Mouse (Mus musculus): ENCODE measurements at regions not wholly inside any gene's neighbourhood (a gene's known extent, or its start where the extent isn't known, plus 50 kb on each side); places are given as distances from the start of the nearest gene placed in this dataset.

- Histone ChIP-seq H3K36me3 (ENCODE audit: control insufficient read depth, insufficient read depth, low read length) (no peaks in the 10 kb centered on the region), H3K4me3 (replicated peaks; ENCODE audit: low read length) (no peak overlapping the region), H3K4me2 (ENCODE audit: low read depth, low read length) (no peak overlapping the region), H3K4me1 (ENCODE audit: control insufficient read depth, insufficient read depth, low read length) (peaks cover 5% of the 10 kb centered on the region), H3K9ac (ENCODE audit: low read length) (no peak overlapping the region), H3K9me3 (replicated peaks; ENCODE audit: control insufficient read depth, low read length) (no peaks in the 10 kb centered on the region), H3K27ac (ENCODE audit: low read length) (no peak overlapping the region), H3K27me3 (ENCODE audit: control insufficient read depth, insufficient read depth, low read length) (no peaks in the 10 kb centered on the region)
- peak; percentile 83; the same call in 1 of the 2 replicates for ATAC-seq (ENCODE audit: insufficient read depth, low FRiP score)
- WGBS, result 15% methylated on average over 11 of the region's 11 CpGs
Observed at GRCm38 (mm10) chr10:120701833-120702232, 197.1 kb downstream of the Msrb3 start.

DNA sequence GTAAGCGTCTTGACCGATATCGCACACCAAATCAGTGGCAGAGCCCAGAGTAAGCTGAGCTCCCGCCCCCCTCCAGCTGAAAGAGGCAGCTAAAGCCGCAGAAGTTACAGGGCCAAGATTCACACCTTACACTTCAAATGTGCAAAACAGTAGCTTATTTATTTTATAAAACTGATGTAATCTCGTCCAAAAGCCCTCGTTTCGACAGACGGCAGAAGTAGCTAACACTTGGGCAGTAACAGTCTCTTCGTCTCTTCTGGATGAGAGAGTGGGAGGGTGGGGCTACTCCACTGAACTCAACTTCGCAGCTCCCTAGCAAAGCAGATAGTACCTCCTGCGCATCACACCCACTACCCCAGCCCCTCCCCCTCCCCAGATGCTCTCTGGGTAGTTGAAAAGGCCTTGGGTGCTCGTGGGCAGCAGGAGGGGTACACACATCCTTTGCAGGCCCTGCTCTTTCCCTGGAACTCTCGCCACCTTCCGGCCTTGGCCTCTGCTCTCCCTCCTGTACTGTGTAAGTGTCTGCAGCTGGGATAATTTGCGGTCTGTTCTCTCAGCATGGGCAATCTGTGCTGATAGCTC, 201.5 kb downstream of the Msrb3 start:
- Histone ChIP-seq H3K4me3 (replicated peaks; ENCODE audit: low read length) (no peak overlapping the region), H3K36me3 (ENCODE audit: control insufficient read depth, insufficient read depth, low read length) (no peaks in the 10 kb centered on the region), H3K4me2 (ENCODE audit: low read depth, low read length) (no peak overlapping the region), H3K4me1 (ENCODE audit: control insufficient read depth, insufficient read depth, low read length) (peaks cover 12% of the 10 kb centered on the region), H3K27me3 (ENCODE audit: control insufficient read depth, insufficient read depth, low read length) (no peaks in the 10 kb centered on the region), H3K9me3 (replicated peaks; ENCODE audit: control insufficient read depth, low read length) (no peaks in the 10 kb centered on the region), H3K27ac (ENCODE audit: low read length) (no peak overlapping the region), H3K9ac (ENCODE audit: low read length) (no peak overlapping the region; the same call in 1 of the 2 replicates)
- ATAC-seq (ENCODE audit: insufficient read depth, low FRiP score), result peak; percentile 30; the same call in 1 of the 2 replicates
- 24% methylated on average over 16 of the region's 16 CpGs for WGBS

DNA sequence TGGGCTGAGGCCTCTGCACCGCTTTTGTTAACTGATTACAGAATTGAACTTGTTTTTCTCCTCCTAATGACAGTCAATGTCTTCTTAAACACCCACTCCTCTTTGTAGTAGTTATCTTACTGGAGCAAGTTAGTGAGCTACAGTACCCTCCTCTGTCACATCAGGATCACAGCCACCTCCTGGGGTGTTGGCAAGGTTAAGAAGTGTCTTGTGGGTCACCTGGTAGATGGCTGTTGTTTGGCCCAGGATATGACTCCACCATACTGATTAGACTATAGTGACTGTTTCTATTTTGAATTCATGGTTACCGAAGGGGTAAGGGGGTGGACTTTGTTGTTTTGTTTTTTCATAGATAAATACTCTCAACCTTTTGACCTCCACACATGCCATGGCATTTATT, 202.4 kb downstream of the Msrb3 start:
- H3K4me3 ChIP-seq (replicated peaks; ENCODE audit: low read length), result no peak overlapping the region
- H3K27me3 ChIP-seq (ENCODE audit: control insufficient read depth, insufficient read depth, low read length), result no peaks in the 10 kb centered on the region
- H3K9me3 ChIP-seq (replicated peaks; ENCODE audit: control insufficient read depth, low read length), result no peaks in the 10 kb centered on the region
- H3K4me2 ChIP-seq (ENCODE audit: low read depth, low read length), result no peak overlapping the region
- 61% methylated on average over 2 of the region's 2 CpGs for WGBS
- no peaks in the 10 kb centered on the region for H3K36me3 ChIP-seq (ENCODE audit: control insufficient read depth, insufficient read depth, low read length)
- 0 out of 2 replicates have a peak overlapping the region, but pooled peaks have one; percentile 13 for H3K27ac ChIP-seq (ENCODE audit: low read length)
- no peak overlapping the region for H3K9ac ChIP-seq (ENCODE audit: low read length)
- peaks cover 16% of the 10 kb centered on the region for H3K4me1 ChIP-seq (ENCODE audit: control insufficient read depth, insufficient read depth, low read length)
- ATAC-seq (ENCODE audit: insufficient read depth, low FRiP score), result no peak

GRCm38 (mm10) chr10:120694472-120694871, 204.4 kb downstream of the Msrb3 start:
- Histone ChIP-seq H3K27ac (ENCODE audit: low read length) (peak overlapping the region; percentile 82), H3K4me2 (ENCODE audit: low read depth, low read length) (peak overlapping the region; percentile 50), H3K4me3 (replicated peaks; ENCODE audit: low read length) (peak overlapping the region; percentile 28), H3K9ac (ENCODE audit: low read length) (peak overlapping the region; percentile 38; the same call in 1 of the 2 replicates), H3K36me3 (ENCODE audit: control insufficient read depth, insufficient read depth, low read length) (no peaks in the 10 kb centered on the region), H3K27me3 (ENCODE audit: control insufficient read depth, insufficient read depth, low read length) (no peaks in the 10 kb centered on the region), H3K4me1 (ENCODE audit: control insufficient read depth, insufficient read depth, low read length) (peaks cover 16% of the 10 kb centered on the region), H3K9me3 (replicated peaks; ENCODE audit: control insufficient read depth, low read length) (no peaks in the 10 kb centered on the region)
- whole genome bisulfite sequencing, result 13% methylated on average over 18 of the region's 18 CpGs
- ATAC-seq (ENCODE audit: insufficient read depth, low FRiP score), result no peak

- no peak overlapping the region for H3K4me3 ChIP-seq (replicated peaks; ENCODE audit: low read length)
- WGBS, result 48% methylated on average over 3 of the region's 3 CpGs
- no peak for ATAC-seq (ENCODE audit: insufficient read depth, low FRiP score)
- H3K27ac ChIP-seq (ENCODE audit: low read length), result no peak overlapping the region
- peaks cover 16% of the 10 kb centered on the region for H3K4me1 ChIP-seq (ENCODE audit: control insufficient read depth, insufficient read depth, low read length)
- no peak overlapping the region for H3K9ac ChIP-seq (ENCODE audit: low read length)
- H3K9me3 ChIP-seq (replicated peaks; ENCODE audit: control insufficient read depth, low read length), result no peaks in the 10 kb centered on the region
- no peak overlapping the region for H3K4me2 ChIP-seq (ENCODE audit: low read depth, low read length)
- H3K36me3 ChIP-seq (ENCODE audit: control insufficient read depth, insufficient read depth, low read length), result no peaks in the 10 kb centered on the region
- no peaks in the 10 kb centered on the region for H3K27me3 ChIP-seq (ENCODE audit: control insufficient read depth, insufficient read depth, low read length)
Observed at GRCm38 (mm10) chr10:120691451-120691850, 207.4 kb downstream of the Msrb3 start.

GRCm38 (mm10) chr10:120686123-120686522, 209.9 kb upstream of the Hmga2 start:
- Histone ChIP-seq H3K4me3 (replicated peaks; ENCODE audit: low read length) (no peak overlapping the region), H3K27me3 (ENCODE audit: control insufficient read depth, insufficient read depth, low read length) (no peaks in the 10 kb centered on the region), H3K4me1 (ENCODE audit: control insufficient read depth, insufficient read depth, low read length) (no peaks in the 10 kb centered on the region), H3K9me3 (replicated peaks; ENCODE audit: control insufficient read depth, low read length) (no peaks in the 10 kb centered on the region), H3K9ac (ENCODE audit: low read length) (no peak overlapping the region), H3K4me2 (ENCODE audit: low read depth, low read length) (no peak overlapping the region), H3K27ac (ENCODE audit: low read length) (peak overlapping the region; percentile 70), H3K36me3 (ENCODE audit: control insufficient read depth, insufficient read depth, low read length) (no peaks in the 10 kb centered on the region)
- ATAC-seq (ENCODE audit: insufficient read depth, low FRiP score), result peak; percentile 74
- 22% methylated on average over 10 of the region's 10 CpGs for WGBS

DNA sequence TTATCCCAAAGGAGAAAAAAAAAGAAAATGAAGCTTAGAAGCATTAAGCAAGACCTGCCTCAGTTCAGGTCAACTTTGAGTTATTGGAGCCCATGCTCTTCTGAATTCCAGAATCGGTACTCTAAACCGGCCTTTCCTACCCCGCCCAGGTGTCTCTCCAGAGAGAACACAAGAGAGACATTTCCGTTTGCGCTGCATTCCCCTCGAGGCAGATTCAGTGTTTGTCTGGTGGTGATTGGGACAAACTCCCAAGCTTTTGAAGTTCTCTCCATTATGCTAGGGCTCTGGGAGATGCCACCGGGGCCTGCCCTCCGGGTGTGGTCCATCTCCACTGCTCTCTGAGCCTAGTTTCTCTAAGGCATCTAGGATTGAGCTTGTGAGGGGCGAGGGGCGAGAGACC, 205.8 kb upstream of the Hmga2 start:
- ATAC-seq (ENCODE audit: insufficient read depth, low FRiP score), result no peak
- 81% methylated on average over 10 of the region's 10 CpGs for WGBS
- Histone ChIP-seq H3K36me3 (ENCODE audit: control insufficient read depth, insufficient read depth, low read length) (no peaks in the 10 kb centered on the region), H3K4me3 (replicated peaks; ENCODE audit: low read length) (no peak overlapping the region), H3K4me1 (ENCODE audit: control insufficient read depth, insufficient read depth, low read length) (no peaks in the 10 kb centered on the region), H3K9me3 (replicated peaks; ENCODE audit: control insufficient read depth, low read length) (no peaks in the 10 kb centered on the region), H3K9ac (ENCODE audit: low read length) (no peak overlapping the region), H3K4me2 (ENCODE audit: low read depth, low read length) (no peak overlapping the region), H3K27ac (ENCODE audit: low read length) (no peak overlapping the region), H3K27me3 (ENCODE audit: control insufficient read depth, insufficient read depth, low read length) (no peaks in the 10 kb centered on the region)

- no peak for ATAC-seq (ENCODE audit: insufficient read depth, low FRiP score)
- H3K9me3 ChIP-seq (replicated peaks; ENCODE audit: control insufficient read depth, low read length), result no peaks in the 10 kb centered on the region
- H3K36me3 ChIP-seq (ENCODE audit: control insufficient read depth, insufficient read depth, low read length), result no peaks in the 10 kb centered on the region
- no peak overlapping the region for H3K27ac ChIP-seq (ENCODE audit: low read length)
- no peak overlapping the region for H3K9ac ChIP-seq (ENCODE audit: low read length)
- no peaks in the 10 kb centered on the region for H3K4me1 ChIP-seq (ENCODE audit: control insufficient read depth, insufficient read depth, low read length)
- H3K4me3 ChIP-seq (replicated peaks; ENCODE audit: low read length), result no peak overlapping the region
- H3K27me3 ChIP-seq (ENCODE audit: control insufficient read depth, insufficient read depth, low read length), result no peaks in the 10 kb centered on the region
- H3K4me2 ChIP-seq (ENCODE audit: low read depth, low read length), result no peak overlapping the region
- 80% methylated on average over 6 of the region's 6 CpGs for WGBS
Observed at GRCm38 (mm10) chr10:120679982-120680381, 203.7 kb upstream of the Hmga2 start.

DNA sequence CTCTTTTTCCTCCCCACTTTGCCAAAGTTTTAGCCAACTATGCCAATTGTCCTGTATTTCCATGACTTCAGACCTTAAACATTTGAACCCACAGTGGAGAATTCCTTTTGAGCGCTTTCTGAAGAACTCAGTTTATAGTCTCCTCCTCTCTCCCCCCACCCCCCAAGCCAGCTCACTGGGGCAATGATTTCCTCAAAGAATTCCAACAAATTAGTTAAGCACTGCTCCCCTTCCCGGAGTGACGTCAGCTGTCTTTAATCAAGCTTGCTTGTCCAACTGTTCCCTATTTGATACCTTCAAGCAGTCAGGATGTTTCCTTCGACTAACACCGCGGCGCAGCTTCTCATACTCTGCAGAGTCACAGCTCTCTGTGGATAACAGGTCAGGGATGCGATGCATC, 202.0 kb upstream of the Hmga2 start:
- H3K27ac ChIP-seq (ENCODE audit: low read length), result no peak overlapping the region
- H3K4me3 ChIP-seq (replicated peaks; ENCODE audit: low read length), result no peak overlapping the region
- ATAC-seq (ENCODE audit: insufficient read depth, low FRiP score), result no peak
- no peak overlapping the region for H3K4me2 ChIP-seq (ENCODE audit: low read depth, low read length)
- 74% methylated on average over 8 of the region's 8 CpGs for WGBS
- H3K27me3 ChIP-seq (ENCODE audit: control insufficient read depth, insufficient read depth, low read length), result no peaks in the 10 kb centered on the region
- no peaks in the 10 kb centered on the region for H3K9me3 ChIP-seq (replicated peaks; ENCODE audit: control insufficient read depth, low read length)
- H3K36me3 ChIP-seq (ENCODE audit: control insufficient read depth, insufficient read depth, low read length), result no peaks in the 10 kb centered on the region
- no peaks in the 10 kb centered on the region for H3K4me1 ChIP-seq (ENCODE audit: control insufficient read depth, insufficient read depth, low read length)
- H3K9ac ChIP-seq (ENCODE audit: low read length), result no peak overlapping the region
